Mouse (Mus musculus) lung, postnatal 10 days (tissue): Measurements from ENCODE around the gene Lrrc30.

Experiments used
- DNase-seq: peaks from one replicate; pipeline ENCODE4 v3.0.0; 2021

Lrrc30 gene

DNA sequence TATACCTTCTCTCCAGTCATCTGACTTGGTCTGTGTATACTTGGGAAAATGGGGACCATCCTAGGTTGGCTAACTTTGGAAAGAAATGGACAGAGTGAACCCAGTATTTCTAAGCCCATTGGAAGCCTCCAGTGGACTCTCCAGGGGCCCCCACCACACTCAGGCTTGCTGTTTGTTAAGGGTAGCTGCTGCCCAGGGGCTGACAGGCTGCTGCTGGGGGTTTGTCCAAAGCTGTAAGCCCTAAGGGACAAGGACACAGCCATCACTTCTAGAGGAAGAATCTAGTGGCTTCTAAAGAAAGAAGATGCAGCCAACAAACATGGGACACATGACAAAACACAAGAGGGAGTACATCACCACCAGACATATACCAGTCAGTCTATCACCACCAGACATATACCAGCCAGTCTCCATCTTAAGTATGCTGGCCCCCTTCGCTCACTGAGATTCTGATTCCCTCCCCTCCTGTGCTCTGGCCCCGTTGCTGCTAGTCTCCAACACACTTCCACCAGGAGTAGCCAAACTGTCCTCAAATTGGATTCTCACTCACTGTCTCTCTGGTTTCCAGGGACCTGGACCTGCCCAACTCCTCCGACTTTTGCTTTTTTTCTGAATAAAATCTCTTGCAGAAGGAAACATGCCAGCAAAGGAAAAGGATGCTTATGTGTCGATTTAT, 49.7 kb downstream of the Lrrc30 start:
- DNase-seq, result no peak

DNA sequence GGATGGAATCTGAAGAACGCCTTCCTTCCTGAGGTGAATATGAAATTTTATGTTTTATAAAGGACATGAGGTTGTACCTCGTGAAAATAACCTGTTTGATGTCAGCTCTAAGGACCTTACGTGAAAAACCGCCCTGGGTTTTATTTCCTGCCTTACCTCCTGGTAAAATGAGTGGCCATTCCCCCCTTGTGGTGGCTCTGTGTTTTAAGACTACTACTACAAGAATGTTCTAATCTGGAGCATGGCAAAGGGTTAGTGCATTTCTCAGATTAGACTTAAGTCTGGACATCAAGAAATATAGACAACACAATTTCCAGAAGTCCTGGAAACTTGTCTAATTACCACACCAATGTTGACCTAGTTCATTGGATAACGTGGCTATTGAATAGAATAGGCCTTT, 50.7 kb downstream of the Lrrc30 start:
- DNase-seq, result no peak
